Mouse (Mus musculus): Measurements from ENCODE around the gene Gm28035. TPM values are rescaled to one million over a fixed set of nuclear protein-coding genes. Genes with fewer than 3 reads are reported as not detected.

The Gm28035 gene
- total and polyA plus RNA-seq, 2 experiments from 2014 or later = 0.12 to 13.9 TPM

GRCm38 (mm10) chr2:30200388-30200925, 39.9 kb upstream of the Gm28035 start:
- Histone ChIP-seq H3K36me3 (replicated peaks; ENCODE audit: control insufficient read depth, insufficient read depth, low read length) (no peaks in the 10 kb centered on the region), H3K27me3 (ENCODE audit: control insufficient read depth, insufficient read depth, low read length) (no peaks in the 10 kb centered on the region), H3K9me3 (replicated peaks; ENCODE audit: control insufficient read depth, low read length) (no peaks in the 10 kb centered on the region), H3K9ac (replicated peaks; ENCODE audit: low read depth, low read length) (no peak overlapping the region), H3K4me2 (ENCODE audit: low read depth, low read length) (no peak overlapping the region), H3K27ac (ENCODE audit: low read depth) (no peak overlapping the region), H3K4me1 (ENCODE audit: control insufficient read depth, insufficient read depth) (0 out of 2 replicates have a peak, but pooled peaks cover 15% of the 10 kb centered on the region), H3K4me3 (ENCODE audit: low read depth, low read length) (no peak overlapping the region)
- TF ChIP-seq CTCF (IDR thresholded peaks at IDR 0.05; ENCODE audit: low read depth) (no peak), EP300 (IDR thresholded peaks at IDR 0.05; ENCODE audit: low read depth) (no peak)
- DNase-seq (ENCODE audit: low spot score) (no peak), ATAC-seq (ENCODE audit: insufficient read depth, low read depth) (no peak)
- 31% methylated on average over 5 of the region's 5 CpGs for WGBS

GRCm38 (mm10) chr2:30203439-30203838, 36.9 kb upstream of the Gm28035 start:
- Histone ChIP-seq H3K27me3 (ENCODE audit: control insufficient read depth, insufficient read depth, low read length) (no peaks in the 10 kb centered on the region), H3K9ac (replicated peaks; ENCODE audit: low read depth, low read length) (no peak overlapping the region), H3K36me3 (replicated peaks; ENCODE audit: control insufficient read depth, insufficient read depth, low read length) (no peaks in the 10 kb centered on the region), H3K27ac (ENCODE audit: low read depth) (no peak overlapping the region), H3K4me2 (ENCODE audit: low read depth, low read length) (no peak overlapping the region), H3K9me3 (replicated peaks; ENCODE audit: control insufficient read depth, low read length) (no peaks in the 10 kb centered on the region), H3K4me1 (ENCODE audit: control insufficient read depth, insufficient read depth) (peaks cover 24% of the 10 kb centered on the region), H3K4me3 (ENCODE audit: low read depth, low read length) (no peak overlapping the region)
- DNase-seq (ENCODE audit: low spot score) (no peak), ATAC-seq (ENCODE audit: insufficient read depth, low read depth) (no peak)
- TF ChIP-seq CTCF (IDR thresholded peaks at IDR 0.05; ENCODE audit: low read depth) = peak; percentile 29
- no peak for TF ChIP-seq EP300 (IDR thresholded peaks at IDR 0.05; ENCODE audit: low read depth)
- 76% methylated on average over 7 of the region's 7 CpGs for WGBS

GRCm38 (mm10) chr2:30205255-30205628, 35.1 kb upstream of the Gm28035 start:
- under 1% methylated on average over 13 of the region's 13 CpGs for WGBS
- H3K4me1 ChIP-seq (ENCODE audit: control insufficient read depth, insufficient read depth) = peaks cover 22% of the 10 kb centered on the region
- H3K27me3 ChIP-seq (ENCODE audit: control insufficient read depth, insufficient read depth, low read length) = no peaks in the 10 kb centered on the region
- no peaks in the 10 kb centered on the region for H3K36me3 ChIP-seq (replicated peaks; ENCODE audit: control insufficient read depth, insufficient read depth, low read length)
- TF ChIP-seq EP300 (IDR thresholded peaks at IDR 0.05; ENCODE audit: low read depth) (no peak), CTCF (IDR thresholded peaks at IDR 0.05; ENCODE audit: low read depth) (no peak)
- peak overlapping the region; percentile 73 for H3K4me3 ChIP-seq (ENCODE audit: low read depth, low read length)
- peak overlapping the region; percentile 77 for H3K27ac ChIP-seq (ENCODE audit: low read depth)
- DNase-seq (ENCODE audit: low spot score) = no peak
- H3K9me3 ChIP-seq (replicated peaks; ENCODE audit: control insufficient read depth, low read length) = no peaks in the 10 kb centered on the region
- ATAC-seq (ENCODE audit: insufficient read depth, low read depth) = peak; percentile 14
- H3K9ac ChIP-seq (replicated peaks; ENCODE audit: low read depth, low read length) = peak overlapping the region; percentile 68
- peak overlapping the region; percentile 93 for H3K4me2 ChIP-seq (ENCODE audit: low read depth, low read length)

- Histone ChIP-seq H3K4me3 (ENCODE audit: low read depth, low read length) (peak within 1 kb of the TSS; percentile 73), H3K27ac (ENCODE audit: low read depth) (peak within 1 kb of the TSS; percentile 77), H3K4me1 (ENCODE audit: control insufficient read depth, insufficient read depth) (peaks cover 16% of the 10 kb centered on the region), H3K9ac (replicated peaks; ENCODE audit: low read depth, low read length) (peak within 1 kb of the TSS; percentile 68), H3K27me3 (ENCODE audit: control insufficient read depth, insufficient read depth, low read length) (no peaks in the 10 kb centered on the region), H3K4me2 (ENCODE audit: low read depth, low read length) (peak within 1 kb of the TSS; percentile 93), H3K9me3 (replicated peaks; ENCODE audit: control insufficient read depth, low read length) (no peaks in the 10 kb centered on the region), H3K36me3 (replicated peaks; ENCODE audit: control insufficient read depth, insufficient read depth, low read length) (no peaks in the 10 kb centered on the region)
- under 1% methylated on average over 44 of the region's 44 CpGs for WGBS
- DNase-seq (ENCODE audit: low spot score) = peak; percentile 96
- no peak for TF ChIP-seq CTCF (IDR thresholded peaks at IDR 0.05; ENCODE audit: low read depth)
- no peak for TF ChIP-seq EP300 (IDR thresholded peaks at IDR 0.05; ENCODE audit: low read depth)
- peak; percentile 98 for ATAC-seq (ENCODE audit: insufficient read depth, low read depth)
Measured at GRCm38 (mm10) chr2:30205629-30206357, 34.6 kb upstream of the Gm28035 start, which contains the start of gene Kyat1. Gene Kyat1 (minus strand): TSS chr2:30205847.

GRCm38 (mm10) chr2:30207401-30207800, 33.0 kb upstream of the Gm28035 start:
- Histone ChIP-seq H3K9me3 (replicated peaks; ENCODE audit: control insufficient read depth, low read length) (no peaks in the 10 kb centered on the region), H3K9ac (replicated peaks; ENCODE audit: low read depth, low read length) (no peak overlapping the region), H3K4me2 (ENCODE audit: low read depth, low read length) (no peak overlapping the region), H3K36me3 (replicated peaks; ENCODE audit: control insufficient read depth, insufficient read depth, low read length) (no peaks in the 10 kb centered on the region), H3K27ac (ENCODE audit: low read depth) (no peak overlapping the region), H3K27me3 (ENCODE audit: control insufficient read depth, insufficient read depth, low read length) (no peaks in the 10 kb centered on the region), H3K4me1 (ENCODE audit: control insufficient read depth, insufficient read depth) (peaks cover 15% of the 10 kb centered on the region), H3K4me3 (ENCODE audit: low read depth, low read length) (no peak overlapping the region)
- no peak for ATAC-seq (ENCODE audit: insufficient read depth, low read depth)
- WGBS = 61% methylated on average over 4 of the region's 4 CpGs
- no peak for DNase-seq (ENCODE audit: low spot score)
- no peak for TF ChIP-seq EP300 (IDR thresholded peaks at IDR 0.05; ENCODE audit: low read depth)
- no peak for TF ChIP-seq CTCF (IDR thresholded peaks at IDR 0.05; ENCODE audit: low read depth)

All from heart, postnatal 0 days (tissue).